Mouse (Mus musculus): ENCODE results near the gene Nr3c2.
A peak's percentile ranks its signal among the peaks of the same experiment; 100 is the strongest.

Nr3c2 gene

GRCm38 (mm10) chr8:77169757-77170438 lies 270.7 kb downstream of the Nr3c2 start:
- no peak for DNase-seq (ENCODE audit: low read depth, low spot score)

GRCm38 (mm10) chr8:77170439-77170759 lies 271.2 kb downstream of the Nr3c2 start:
- DNase-seq (ENCODE audit: low read depth, low spot score) = no peak

- no peak for DNase-seq (ENCODE audit: low read depth, low spot score)
These were observed 273.9 kb downstream of the Nr3c2 start for GRCm38 (mm10) chr8:77173075-77173657.

GRCm38 (mm10) chr8:77173736-77174135 lies 274.5 kb downstream of the Nr3c2 start:
- no peak for DNase-seq (ENCODE audit: low read depth, low spot score)

- no peak for DNase-seq (ENCODE audit: low read depth, low spot score)
These were observed 276.2 kb downstream of the Nr3c2 start for GRCm38 (mm10) chr8:77175471-77175870.

GRCm38 (mm10) chr8:77176343-77176742 lies 277.1 kb downstream of the Nr3c2 start:
- DNase-seq (ENCODE audit: low read depth, low spot score) = no peak

GRCm38 (mm10) chr8:77185816-77186215 lies 286.6 kb downstream of the Nr3c2 start:
- DNase-seq (ENCODE audit: low read depth, low spot score) = no peak

- DNase-seq (ENCODE audit: low read depth, low spot score) = no peak
These were observed 287.8 kb downstream of the Nr3c2 start for GRCm38 (mm10) chr8:77186914-77187536.

- DNase-seq (ENCODE audit: low read depth, low spot score) = no peak
These were observed 288.5 kb downstream of the Nr3c2 start for GRCm38 (mm10) chr8:77187748-77188147.

- DNase-seq (ENCODE audit: low read depth, low spot score) = no peak
These were observed 289.1 kb downstream of the Nr3c2 start for GRCm38 (mm10) chr8:77188298-77188697.

GRCm38 (mm10) chr8:77189318-77189717 lies 290.1 kb downstream of the Nr3c2 start:
- DNase-seq (ENCODE audit: low read depth, low spot score) = no peak

GRCm38 (mm10) chr8:77190393-77190792 lies 291.2 kb downstream of the Nr3c2 start:
- DNase-seq (ENCODE audit: low read depth, low spot score) = no peak

- DNase-seq (ENCODE audit: low read depth, low spot score) = peak; percentile 46
These were observed 310.1 kb downstream of the Nr3c2 start for GRCm38 (mm10) chr8:77209297-77209696.

GRCm38 (mm10) chr8:77213893-77214464 lies 314.7 kb downstream of the Nr3c2 start:
- DNase-seq (ENCODE audit: low read depth, low spot score) = no peak

GRCm38 (mm10) chr8:77214665-77215064 lies 315.4 kb downstream of the Nr3c2 start:
- DNase-seq (ENCODE audit: low read depth, low spot score) = no peak

- no peak for DNase-seq (ENCODE audit: low read depth, low spot score)
These were observed 315.9 kb downstream of the Nr3c2 start for GRCm38 (mm10) chr8:77215191-77215590.

- DNase-seq (ENCODE audit: low read depth, low spot score) = no peak
These were observed 323.9 kb downstream of the Nr3c2 start for GRCm38 (mm10) chr8:77223123-77223522.

- no peak for DNase-seq (ENCODE audit: low read depth, low spot score)
These were observed 328.5 kb downstream of the Nr3c2 start for GRCm38 (mm10) chr8:77227742-77228141.

GRCm38 (mm10) chr8:77228688-77229087 lies 329.4 kb downstream of the Nr3c2 start:
- DNase-seq (ENCODE audit: low read depth, low spot score) = no peak

GRCm38 (mm10) chr8:77231211-77231610 lies 332.0 kb downstream of the Nr3c2 start:
- DNase-seq (ENCODE audit: low read depth, low spot score) = no peak

GRCm38 (mm10) chr8:77231834-77232233 lies 332.6 kb downstream of the Nr3c2 start:
- DNase-seq (ENCODE audit: low read depth, low spot score) = no peak

- DNase-seq (ENCODE audit: low read depth, low spot score) = no peak
These were observed 333.2 kb downstream of the Nr3c2 start for GRCm38 (mm10) chr8:77232411-77232810.

- DNase-seq (ENCODE audit: low read depth, low spot score) = no peak
These were observed 337.5 kb downstream of the Nr3c2 start for GRCm38 (mm10) chr8:77236701-77237100.
